Mouse (Mus musculus) heart, adult 2 months (tissue): ENCODE measurements around the gene Chrnd.

Experiments used
- CTCF ChIP-seq: fragments of 200-600 bp; IDR thresholded peaks from 2 replicates; pipeline ENCODE4 v1.8.1; 2022; ENCODE audit warnings: antibody characterized with exemption, mild to moderate bottlenecking, moderate library complexity
- EP300 ChIP-seq: fragments of 200-500 bp; IDR thresholded peaks from 2 replicates; pipeline ENCODE4 v1.6.1; 2011; ENCODE audit warnings: low read depth, low read length, control low read depth; ENCODE audit not compliant: insufficient read depth
- POLR2A ChIP-seq: fragments of 200-500 bp; IDR thresholded peaks from 2 replicates; pipeline ENCODE4 v1.6.1; 2011; ENCODE audit warnings: mild to moderate bottlenecking, low read depth, low read length, control low read depth; ENCODE audit not compliant: insufficient read depth

- TF ChIP-seq CTCF (no peak), POLR2A (no peak), EP300 (no peak)
Measured at GRCm38 (mm10) chr1:87172316-87172715, 18.1 kb upstream of the Chrnd start.
